Mouse (Mus musculus) liver, embryonic 14.5 days (tissue): ENCODE data around the gene Sema5a.

Experiments
- CTCF ChIP-seq: IDR thresholded peaks from 2 replicates; pipeline ENCODE4 v1.5.1; 2016; ENCODE audit warnings: antibody characterized with exemption, low read depth, control low read depth
- EP300 ChIP-seq: IDR thresholded peaks from 2 replicates; pipeline ENCODE4 v1.6.1; 2016; ENCODE audit warnings: antibody characterized with exemption, low read depth

DNA sequence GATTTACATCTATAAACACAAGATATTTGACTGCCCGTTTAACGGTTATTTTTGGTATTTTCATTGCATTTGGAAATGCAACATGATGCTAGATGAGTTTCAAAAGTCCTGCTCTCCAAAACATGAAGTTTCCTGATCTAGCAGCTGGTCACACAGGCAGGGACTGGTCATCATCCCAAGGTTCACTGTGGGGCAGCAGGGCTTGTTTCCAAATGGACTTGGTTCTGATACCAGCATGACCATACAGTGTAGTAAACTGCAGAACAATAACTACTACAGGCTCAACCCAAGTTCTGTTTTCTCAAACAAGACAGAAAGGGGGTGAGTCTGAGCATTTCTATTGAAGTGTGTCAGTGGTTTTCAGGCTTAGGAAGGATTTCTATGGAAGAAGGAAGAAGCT, 314.3 kb downstream of the Sema5a start:
- no peak for TF ChIP-seq EP300
- TF ChIP-seq CTCF: no peak
